Mouse (Mus musculus): ENCODE data around the gene Tm2d3.
A peak's percentile ranks its signal among the peaks of the same experiment; 100 is the strongest.

Tm2d3 gene

DNA sequence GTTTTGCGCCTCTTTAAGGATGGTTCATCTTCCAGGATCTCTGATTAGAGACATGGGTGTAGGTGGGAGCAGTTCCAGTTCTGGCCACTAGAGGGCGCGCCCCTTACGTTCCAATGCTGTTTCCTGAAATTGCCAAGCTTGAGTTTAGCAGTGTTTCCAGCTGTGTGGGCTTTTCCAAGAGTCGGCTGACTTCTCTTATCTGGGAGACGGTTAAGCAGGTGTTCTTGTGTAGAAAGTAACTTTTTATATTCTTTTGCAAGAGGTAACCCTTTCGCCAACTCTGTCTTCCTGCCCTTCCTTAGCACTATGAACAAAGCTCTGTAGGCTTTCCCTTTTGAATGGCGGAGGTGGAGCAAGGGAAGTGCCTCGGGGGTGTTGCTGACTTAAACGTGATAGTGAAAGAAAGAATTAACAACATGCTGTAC, 13.9 kb downstream of the Tm2d3 start:
- DNase-seq (ENCODE audit: low spot score), result peak; percentile 57

DNA sequence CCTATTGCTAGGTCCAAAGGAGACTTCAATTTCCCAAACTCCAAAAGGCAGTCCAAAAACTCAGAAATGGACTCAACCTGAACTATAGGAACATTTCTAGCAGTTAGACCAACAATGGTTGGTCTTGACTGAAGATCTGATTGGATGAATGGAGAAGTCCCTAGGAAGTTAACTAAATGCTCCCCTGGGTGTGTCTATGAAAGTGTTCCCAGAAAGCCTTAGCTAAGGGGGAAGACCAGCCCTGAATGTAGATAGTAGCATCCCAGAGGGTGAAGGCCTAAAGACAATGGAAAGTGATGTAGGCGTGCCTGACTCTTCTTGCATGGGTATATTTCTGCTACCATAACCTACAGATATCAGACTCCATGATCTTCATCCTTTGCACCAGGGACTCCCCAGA, 17.5 kb downstream of the Tm2d3 start:
- DNase-seq (ENCODE audit: low spot score), result no peak

DNA sequence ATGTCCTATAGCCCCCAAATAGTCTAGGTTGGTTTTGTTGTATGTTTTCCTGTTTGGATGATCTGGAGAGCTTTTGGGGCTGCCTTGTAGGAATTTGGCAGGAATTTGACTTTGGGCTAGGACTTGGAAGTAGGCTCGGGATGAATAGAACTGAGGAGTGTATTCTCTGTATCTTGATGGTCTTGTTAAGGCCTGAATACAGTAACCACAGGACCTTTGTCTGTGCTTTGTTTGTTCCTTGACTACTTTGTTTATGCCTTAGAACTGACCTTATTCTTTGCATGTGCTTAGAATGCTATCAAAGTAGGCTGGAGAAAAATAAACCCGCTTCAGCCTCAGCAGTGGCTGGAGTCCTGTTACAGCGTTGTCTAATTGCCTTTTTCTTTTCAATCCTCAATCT, 19.3 kb downstream of the Tm2d3 start:
- no peak for DNase-seq (ENCODE audit: low spot score)

DNA sequence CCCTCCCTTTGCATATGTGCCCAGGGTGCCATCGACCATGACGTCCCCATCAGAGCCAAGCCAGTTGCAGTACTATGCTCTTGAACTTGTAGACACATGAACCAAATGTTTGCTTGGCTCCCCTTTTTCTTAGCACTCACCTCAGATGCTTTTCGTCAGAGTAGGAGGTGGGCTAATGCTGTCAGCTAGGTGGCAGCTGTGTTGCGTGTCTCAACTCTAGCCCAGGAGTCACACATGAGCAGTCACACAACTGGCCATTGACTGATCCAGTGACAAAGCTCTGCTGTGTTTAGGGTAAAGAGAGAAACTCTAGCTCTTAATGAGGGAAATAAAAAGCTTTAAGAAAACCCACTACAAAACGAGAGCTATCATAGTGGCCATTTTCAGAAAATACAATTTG, 22.8 kb downstream of the Tm2d3 start:
- no peak for DNase-seq (ENCODE audit: low spot score)

DNA sequence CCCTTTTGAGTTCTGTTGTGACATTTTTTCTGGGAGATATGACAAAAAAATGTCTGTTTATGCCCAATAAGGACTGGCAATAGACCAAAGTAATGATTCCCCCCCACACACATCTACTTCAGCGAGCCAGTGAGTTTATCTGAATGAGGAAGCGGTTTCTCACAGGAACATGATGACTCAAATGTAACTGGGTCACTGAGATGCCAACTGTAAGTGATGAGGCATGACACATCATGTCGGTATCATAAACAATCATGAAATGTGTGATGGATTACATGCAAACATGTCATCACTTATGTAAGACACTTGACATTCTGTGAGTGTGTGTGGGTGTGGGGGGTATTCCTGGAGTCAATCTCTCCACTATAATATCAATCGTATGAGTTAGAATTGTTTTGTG, 23.3 kb downstream of the Tm2d3 start:
- DNase-seq (ENCODE audit: low spot score), result no peak

DNA sequence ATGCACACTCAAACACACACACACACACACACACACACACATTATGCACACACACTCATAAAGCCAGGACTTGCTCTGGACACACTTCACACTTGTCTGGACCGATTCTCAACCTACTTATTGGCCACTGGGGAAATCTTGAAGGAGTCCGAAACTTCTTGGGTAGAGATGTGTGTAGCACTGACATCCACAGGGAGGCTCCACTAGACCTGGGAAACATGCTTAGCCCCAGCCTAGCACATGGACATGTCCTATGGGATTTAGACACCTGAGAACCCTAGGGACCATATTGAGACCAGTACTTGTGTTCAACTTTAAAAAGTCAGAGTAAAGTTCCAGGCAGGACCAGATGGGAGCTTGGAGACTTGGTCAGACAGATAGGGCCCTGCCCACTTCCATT, 43.1 kb downstream of the Tm2d3 start:
- DNase-seq (ENCODE audit: low spot score), result no peak

DNA sequence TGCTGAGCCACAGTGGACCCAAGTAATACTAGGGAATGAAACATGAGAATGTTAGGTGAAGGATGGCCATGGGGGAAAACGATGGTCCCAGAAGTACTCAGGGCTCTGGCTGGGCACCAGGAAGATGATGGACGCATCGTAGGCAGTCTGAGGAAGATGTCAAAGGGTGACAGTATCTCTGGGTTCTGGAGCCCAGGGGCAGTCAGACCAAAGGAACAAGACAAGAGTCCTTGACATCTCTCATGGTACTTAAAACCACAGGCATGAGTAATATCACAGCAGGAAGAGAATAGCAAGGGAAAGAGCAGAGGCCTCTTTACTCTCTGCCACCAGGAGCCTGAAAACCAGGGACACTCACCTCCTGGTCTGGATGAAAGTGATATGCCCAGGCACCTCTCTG, 44.3 kb downstream of the Tm2d3 start:
- no peak for DNase-seq (ENCODE audit: low spot score)

DNA sequence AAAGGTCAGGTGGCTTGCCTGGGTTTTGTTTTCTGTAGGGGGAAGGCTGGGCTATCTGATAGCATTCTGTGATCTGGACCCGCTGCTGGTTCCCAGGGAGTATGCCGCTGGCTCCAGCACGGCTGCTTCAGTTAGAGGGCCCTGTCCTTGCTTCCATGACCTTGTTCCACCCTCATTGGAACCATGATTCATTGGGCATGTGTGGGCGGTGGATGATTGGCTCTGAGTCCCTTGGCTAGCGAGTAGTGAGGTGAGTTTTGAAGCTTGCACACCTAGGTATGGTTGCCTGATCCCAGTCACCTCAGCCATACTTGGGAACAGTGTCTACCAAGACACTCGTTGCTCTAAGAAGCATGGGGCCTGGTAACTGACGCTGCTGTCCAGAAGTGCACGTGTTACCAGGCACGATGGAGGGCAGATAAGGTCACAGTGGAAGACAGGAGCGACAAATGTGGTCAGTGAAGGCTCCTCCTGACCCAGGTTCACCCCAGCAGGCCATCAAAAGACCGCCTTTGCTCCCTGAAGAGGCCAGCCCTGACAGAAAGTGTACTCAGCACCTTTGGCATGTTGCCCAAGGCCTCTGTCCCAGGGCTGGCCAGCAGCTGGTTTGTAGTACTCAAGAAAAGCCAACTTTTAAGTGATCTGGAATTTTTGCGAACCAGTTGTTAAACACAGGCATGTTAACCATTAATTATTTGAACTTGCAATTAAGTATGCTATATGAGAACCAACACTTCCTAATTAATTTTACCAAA, 46.5 kb downstream of the Tm2d3 start:
- DNase-seq (ENCODE audit: low spot score), result no peak

DNA sequence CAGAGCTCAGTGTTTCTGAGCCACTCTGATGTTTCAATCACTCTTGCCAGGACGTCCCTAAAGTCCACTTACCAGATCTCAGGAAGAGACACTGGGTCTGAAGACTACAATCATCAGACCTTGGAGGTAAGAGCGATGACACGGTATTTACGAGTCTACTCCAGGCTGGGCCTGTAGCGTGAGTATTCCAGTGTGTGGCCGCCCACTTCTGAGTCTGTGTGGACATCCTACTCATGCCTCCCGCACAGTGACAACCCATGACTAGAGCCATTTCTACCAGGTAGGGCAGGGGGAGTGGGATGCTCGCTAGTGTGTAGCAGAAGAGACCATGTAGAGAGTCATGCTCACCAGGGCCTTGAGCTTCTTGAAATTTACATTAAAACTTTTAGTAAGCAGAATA, 51.9 kb downstream of the Tm2d3 start:
- no peak for DNase-seq (ENCODE audit: low spot score)

DNA sequence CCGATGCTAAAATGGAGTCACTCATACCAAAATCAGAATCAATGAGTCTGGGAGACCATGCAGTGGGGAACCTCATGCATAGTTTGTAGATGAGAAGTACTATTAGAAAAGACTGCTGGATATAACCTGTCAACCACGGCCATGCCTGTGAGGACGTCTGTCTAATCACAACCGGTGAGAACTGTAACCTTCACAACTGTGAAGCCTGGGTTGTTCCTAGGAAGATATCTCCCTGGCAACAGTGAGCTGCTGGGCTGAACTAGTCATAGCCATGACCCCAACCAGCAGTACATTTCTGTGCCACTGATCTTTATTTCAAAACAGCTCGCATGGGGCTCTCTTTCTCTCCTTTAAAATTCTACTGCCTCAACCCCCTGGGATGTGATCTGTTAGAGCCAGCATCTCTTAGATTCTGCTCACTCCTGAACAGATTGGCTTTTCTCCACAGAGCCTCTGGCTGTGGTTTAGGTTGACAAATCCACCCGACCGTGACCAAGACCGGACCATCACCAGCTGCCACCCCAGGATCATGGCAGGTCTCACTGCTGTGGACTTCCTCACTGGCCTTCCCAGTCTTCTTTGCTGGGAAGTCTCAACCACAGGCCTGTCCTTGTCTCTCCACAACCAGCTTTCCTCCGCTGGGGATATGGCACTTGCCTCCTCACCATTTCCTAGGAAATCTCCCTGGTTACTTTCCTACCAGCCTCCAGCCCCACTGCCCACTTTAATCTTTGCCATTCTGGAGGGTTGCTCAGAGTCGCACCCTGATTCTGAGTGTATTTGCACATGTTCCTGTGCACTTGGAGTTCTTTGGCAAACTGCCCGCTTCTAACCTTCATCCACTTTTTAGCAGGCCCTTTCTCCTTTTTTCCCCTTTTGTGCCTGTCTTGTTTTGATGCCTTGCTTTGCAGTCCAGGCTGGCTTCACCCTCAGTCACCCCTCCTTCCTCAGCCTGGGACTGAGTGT, 57.3 kb downstream of the Tm2d3 start:
- no peak for DNase-seq (ENCODE audit: low spot score)
